Mouse (Mus musculus) forebrain, embryonic 14.5 days (tissue): ENCODE measurements around the gene Smim26. TPM values are rescaled to one million over a fixed set of nuclear protein-coding genes. Genes with fewer than 3 reads are reported as not detected.
A peak's percentile ranks its signal among the peaks of the same experiment; 100 is the strongest.
"Not testable (repeated sequence)": the region's sequence is repeated elsewhere in the genome, so short reads cannot be mapped to it uniquely, and the experiment has no call there.

Experiments
- ATAC-seq: fragments of 200-750 bp; cut with Nextera tagmentation; 2 replicates; pipeline ENCODE4 v1.8.0; 2017; ENCODE audit warnings: mild to moderate bottlenecking, moderate library complexity
- DNase-seq: peaks from one replicate; pipeline ENCODE4 v3.0.0-alpha.2; 2015; ENCODE audit warnings: low spot score
- H3K27ac ChIP-seq: fragments of 300-500 bp; sonication (generic); 2 replicates; pipeline ENCODE4 v1.5.1; 2014; ENCODE audit warnings: low read depth, mild to moderate bottlenecking, control low read depth, low read length, moderate library complexity
- H3K27me3 ChIP-seq: fragments of 300-500 bp; sonication (generic); replicated peaks from 2 replicates; pipeline ENCODE4 v1.6.1; 2014; ENCODE audit warnings: low read length, control low read depth, mixed read lengths; ENCODE audit not compliant: control insufficient read depth, insufficient read depth
- H3K36me3 ChIP-seq: fragments of 300-500 bp; sonication (generic); 2 replicates; pipeline ENCODE4 v1.6.1; 2014; ENCODE audit warnings: low read length, control low read depth; ENCODE audit not compliant: control insufficient read depth, insufficient read depth
- H3K4me1 ChIP-seq: fragments of 300-500 bp; sonication (generic); 2 replicates; pipeline ENCODE4 v1.6.1; 2014; ENCODE audit warnings: antibody characterized with exemption, low read length, control low read depth; ENCODE audit not compliant: control insufficient read depth, insufficient read depth
- H3K4me2 ChIP-seq: fragments of 300-500 bp; sonication (generic); 2 replicates; pipeline ENCODE4 v1.6.1; 2014; ENCODE audit warnings: mild to moderate bottlenecking, control low read depth, low read length
- H3K4me3 ChIP-seq: fragments of 300-500 bp; sonication (generic); 2 replicates; pipeline ENCODE4 v1.5.1; 2014; ENCODE audit warnings: low read depth, low read length, control low read depth
- H3K9ac ChIP-seq: fragments of 300-500 bp; sonication (generic); 2 replicates; pipeline ENCODE4 v1.6.1; 2014; ENCODE audit warnings: mild to moderate bottlenecking, low read length, control low read depth, moderate library complexity
- H3K9me3 ChIP-seq: fragments of 300-500 bp; sonication (generic); replicated peaks from 2 replicates; pipeline ENCODE4 v1.6.1; 2016; ENCODE audit warnings: low read length, control low read depth, mixed read lengths; ENCODE audit not compliant: control insufficient read depth
- WGBS: fragments of 180-500 bp; shearing (Covaris S2); extraction: QIAGEN DNeasy Blood & Tissue Kit; methylation state at CpG from one replicate; pipeline ENCODE4 v1.1.7; 2014; 5-methylcytosine and 5-hydroxymethylcytosine counted together
- polyA plus RNA-seq: library from polyadenylated mRNA; unstranded; fragments of >200 nt; fragmentation: Nextera tagmentation; extraction: Ambion mirVana; gene quantifications from 2 replicates; pipeline ENCODE4 v1.2.1, GENCODE M21; 2014

Gene Smim26
- polyA plus RNA-seq, 1 experiment from 2014 or later, result 59.0 TPM

GRCm38 (mm10) chr2:144555820-144556552 lies 37.9 kb upstream of the Smim26 start, which contains the start of gene Sec23b:
Gene Sec23b, plus strand, starts transcription at chr2:144556229.
- Histone ChIP-seq H3K27ac (peak within 1 kb of the TSS; percentile 75), H3K36me3 (peaks cover 5% of the 10 kb centered on the region; the same call in 1 of the 2 replicates), H3K4me3 (peak within 1 kb of the TSS; percentile 64), H3K9ac (peak within 1 kb of the TSS; percentile 65), H3K4me1 (peaks cover 4% of the 10 kb centered on the region; the same call in 1 of the 2 replicates), H3K27me3 (no peaks in the 10 kb centered on the region), H3K9me3 (no peaks in the 10 kb centered on the region), H3K4me2 (peak within 1 kb of the TSS; percentile 64)
- DNase-seq, result peak; percentile 98
- ATAC-seq, result peak; percentile 99
- under 1% methylated on average over 44 of the region's 44 CpGs for WGBS

GRCm38 (mm10) chr2:144588723-144589122 lies 5.1 kb upstream of the Smim26 start:
- Histone ChIP-seq H3K27ac (no peak overlapping the region), H3K36me3 (peaks cover 50% of the 10 kb centered on the region), H3K4me2 (no peak overlapping the region), H3K9ac (no peak overlapping the region), H3K27me3 (no peaks in the 10 kb centered on the region), H3K4me1 (no peaks in the 10 kb centered on the region), H3K4me3 (no peak overlapping the region), H3K9me3 (no peaks in the 10 kb centered on the region)
- WGBS, result 81% methylated on average over 4 of the region's 4 CpGs
- no peak for ATAC-seq
- no peak for DNase-seq

- not testable (repeated sequence) for ATAC-seq, H3K27ac ChIP-seq, H3K4me3 ChIP-seq, H3K27me3 ChIP-seq, H3K4me2 ChIP-seq, H3K4me1 ChIP-seq, H3K9ac ChIP-seq, H3K9me3 ChIP-seq, DNase-seq
- peaks cover 13% of the 10 kb centered on the region; the same call in 1 of the 2 replicates for H3K36me3 ChIP-seq
- WGBS, result 69% methylated on average over 8 of the region's 8 CpGs
Measured at GRCm38 (mm10) chr2:144593036-144593435, 818 bp upstream of the Smim26 start.

- WGBS, result 60% methylated on average over 2 of the region's 2 CpGs
- H3K27me3 ChIP-seq, result no peaks in the 10 kb centered on the region
- no peaks in the 10 kb centered on the region for H3K9me3 ChIP-seq
- H3K4me2 ChIP-seq, result no peak overlapping the region
- no peaks in the 10 kb centered on the region for H3K36me3 ChIP-seq
- H3K9ac ChIP-seq, result no peak overlapping the region
- no peak overlapping the region for H3K4me3 ChIP-seq
- no peak for ATAC-seq
- H3K27ac ChIP-seq, result no peak overlapping the region
- DNase-seq, result no peak
- peaks cover 3% of the 10 kb centered on the region; the same call in 1 of the 2 replicates for H3K4me1 ChIP-seq
Measured at GRCm38 (mm10) chr2:144598006-144598405, 4.2 kb downstream of the Smim26 start.

- Histone ChIP-seq H3K36me3 (no peaks in the 10 kb centered on the region), H3K9ac (peak within 1 kb of the TSS; percentile 80), H3K4me2 (peak within 1 kb of the TSS; percentile 65), H3K27ac (peak within 1 kb of the TSS; percentile 63), H3K9me3 (no peaks in the 10 kb centered on the region), H3K27me3 (no peaks in the 10 kb centered on the region), H3K4me3 (peak within 1 kb of the TSS; percentile 60), H3K4me1 (no peaks in the 10 kb centered on the region)
- DNase-seq (peak; percentile 83), ATAC-seq (peak; percentile 95)
- under 1% methylated on average over 48 of the region's 50 CpGs for WGBS
Measured at GRCm38 (mm10) chr2:144599831-144600687, 6.2 kb downstream of the Smim26 start, which contains the start of gene Dtd1. Gene Dtd1, plus strand, starts transcription at chr2:144599897.

- ATAC-seq (no peak), DNase-seq (no peak)
- Histone ChIP-seq H3K4me3 (no peak overlapping the region), H3K27me3 (no peaks in the 10 kb centered on the region), H3K4me2 (no peak overlapping the region), H3K36me3 (no peaks in the 10 kb centered on the region), H3K9ac (no peak overlapping the region), H3K9me3 (no peaks in the 10 kb centered on the region), H3K4me1 (no peaks in the 10 kb centered on the region), H3K27ac (no peak overlapping the region)
- 86% methylated on average over 1 of the region's 1 CpGs for WGBS
Measured at GRCm38 (mm10) chr2:144601576-144601975, 7.7 kb downstream of the Smim26 start.

- WGBS, result 95% methylated on average over 6 of the region's 6 CpGs
- Histone ChIP-seq H3K36me3 (no peaks in the 10 kb centered on the region), H3K4me2 (no peak overlapping the region), H3K27ac (no peak overlapping the region), H3K4me3 (no peak overlapping the region), H3K9ac (no peak overlapping the region), H3K4me1 (no peaks in the 10 kb centered on the region), H3K9me3 (no peaks in the 10 kb centered on the region), H3K27me3 (no peaks in the 10 kb centered on the region)
- ATAC-seq (no peak), DNase-seq (no peak)
Measured at GRCm38 (mm10) chr2:144613956-144614355, 20.1 kb downstream of the Smim26 start.

- H3K4me3 ChIP-seq, result no peak overlapping the region
- 92% methylated on average over 16 of the region's 16 CpGs for WGBS
Measured at GRCm38 (mm10) chr2:144617074-144617874, 23.4 kb downstream of the Smim26 start.

More at GRCm38 (mm10) chr2:144617074-144617874, 23.4 kb downstream of the Smim26 start:
- Histone ChIP-seq H3K27ac (no peak overlapping the region), H3K4me1 (no peaks in the 10 kb centered on the region), H3K4me2 (no peak overlapping the region), H3K9ac (no peak overlapping the region), H3K36me3 (no peaks in the 10 kb centered on the region), H3K27me3 (no peaks in the 10 kb centered on the region), H3K9me3 (no peaks in the 10 kb centered on the region)
- ATAC-seq (no peak), DNase-seq (no peak)
